Mouse (Mus musculus) stomach, postnatal 0 days (tissue): Measurements from ENCODE around the gene Uvrag. TPM values are rescaled to one million over a fixed set of nuclear protein-coding genes. Genes with fewer than 3 reads are reported as not detected.

Source experiments
- ATAC-seq: fragments of 200-750 bp; cut with Nextera tagmentation; 2 replicates; pipeline ENCODE4 v1.8.0; 2017; ENCODE audit not compliant: low FRiP score, low TSS enrichment
- DNase-seq: peaks from one replicate; pipeline ENCODE4 v3.0.0-alpha.2; 2016; ENCODE audit warnings: low spot score
- H3K27ac ChIP-seq: fragments of 300-500 bp; sonication (generic); replicated peaks from 2 replicates; pipeline ENCODE4 v1.5.1; 2014; ENCODE audit warnings: mild to moderate bottlenecking, control low read depth
- H3K27me3 ChIP-seq: fragments of 300-500 bp; sonication (generic); 2 replicates; pipeline ENCODE4 v1.6.1; 2014; ENCODE audit warnings: low read length; ENCODE audit not compliant: control insufficient read depth, insufficient read depth
- H3K36me3 ChIP-seq: fragments of 300-500 bp; sonication (generic); 2 replicates; pipeline ENCODE4 v1.6.1; 2014; ENCODE audit warnings: low read length, mixed read lengths; ENCODE audit not compliant: control insufficient read depth, insufficient read depth
- H3K4me1 ChIP-seq: fragments of 300-500 bp; sonication (generic); replicated peaks from 2 replicates; pipeline ENCODE4 v1.6.1; 2014; ENCODE audit warnings: antibody characterized with exemption; ENCODE audit not compliant: control insufficient read depth, insufficient read depth
- H3K4me2 ChIP-seq: fragments of 300-500 bp; sonication (generic); replicated peaks from 2 replicates; pipeline ENCODE4 v1.6.1; 2014; ENCODE audit warnings: low read depth, mild to moderate bottlenecking, control low read depth, moderate library complexity
- H3K4me3 ChIP-seq: fragments of 300-500 bp; sonication (generic); 2 replicates; pipeline ENCODE4 v1.5.1; 2014; ENCODE audit warnings: low read depth, low read length, control low read depth
- H3K9ac ChIP-seq: fragments of 300-500 bp; sonication (generic); 2 replicates; pipeline ENCODE4 v1.6.1; 2014; ENCODE audit warnings: mild to moderate bottlenecking, low read length, control low read depth, mixed read lengths
- H3K9me3 ChIP-seq: fragments of 300-500 bp; sonication (generic); 2 replicates; pipeline ENCODE4 v1.6.1; 2016; ENCODE audit warnings: low read length; ENCODE audit not compliant: control insufficient read depth
- CTCF ChIP-seq: IDR thresholded peaks from 2 replicates; pipeline ENCODE4 v1.5.1; 2016; ENCODE audit warnings: antibody characterized with exemption, low read depth, mild to moderate bottlenecking, moderate library complexity
- EP300 ChIP-seq: optimal IDR thresholded peaks from 2 replicates; pipeline ENCODE3; 2016; ENCODE audit warnings: antibody characterized with exemption
- WGBS: fragments of 180-500 bp; shearing (Covaris S2); extraction: QIAGEN DNeasy Blood & Tissue Kit; methylation state at CpG from one replicate; pipeline ENCODE4 v1.1.7; 2014; 5-methylcytosine and 5-hydroxymethylcytosine counted together
- polyA plus RNA-seq: library from polyadenylated mRNA; unstranded; fragments of >200 nt; fragmentation: Nextera tagmentation; extraction: Ambion mirVana; gene quantifications from 2 replicates; pipeline ENCODE4 v1.2.1, GENCODE M21; 2015

Uvrag gene
- 9.8 and 10.7 TPM in 2 replicates for polyA plus RNA-seq

- H3K4me3 ChIP-seq = peak within 1 kb of the TSS; percentile 97
- peak within 1 kb of the TSS; percentile 95 for H3K27ac ChIP-seq
- H3K4me1 ChIP-seq = peaks cover 4% of the 10 kb centered on the region; the same call in 1 of the 2 replicates
- H3K27me3 ChIP-seq = no peaks in the 10 kb centered on the region
- ATAC-seq (peak; percentile 98), DNase-seq (peak; percentile 99)
- no peak for TF ChIP-seq EP300
- no peak for TF ChIP-seq CTCF
- no peaks in the 10 kb centered on the region for H3K36me3 ChIP-seq
- peak within 1 kb of the TSS; percentile 69 for H3K4me2 ChIP-seq
- H3K9me3 ChIP-seq = no peaks in the 10 kb centered on the region
- WGBS = under 1% methylated on average over 51 of the region's 51 CpGs
- peak within 1 kb of the TSS; percentile 94 for H3K9ac ChIP-seq
Measured at GRCm38 (mm10) chr7:99140984-99141918, at the start of gene Uvrag. Gene Uvrag (minus strand): TSS chr7:99141141.

DNA sequence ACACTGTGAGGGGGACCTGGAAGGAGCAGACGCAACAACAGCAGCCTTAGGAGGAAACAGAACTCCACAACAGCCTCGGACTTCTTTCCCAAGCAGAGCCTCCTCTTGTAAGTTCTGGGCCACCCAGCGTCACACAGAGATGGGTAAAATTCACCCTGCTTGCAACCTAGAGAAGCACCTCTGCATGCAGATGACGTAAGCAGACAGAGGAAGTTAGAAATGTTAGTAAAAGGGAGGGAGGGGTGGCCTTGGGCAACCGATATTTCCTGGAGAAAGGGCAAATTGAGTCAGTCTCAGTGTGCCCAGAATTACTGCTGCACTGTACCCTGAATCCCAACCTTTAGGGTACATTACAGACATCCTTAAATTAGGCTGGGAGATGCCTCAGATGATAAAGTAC is 48.9 kb upstream of the Uvrag start:
- TF ChIP-seq CTCF = no peak
- TF ChIP-seq EP300 = no peak
- Histone ChIP-seq H3K4me3 (no peak overlapping the region), H3K9me3 (no peaks in the 10 kb centered on the region), H3K27ac (no peak overlapping the region), H3K36me3 (no peaks in the 10 kb centered on the region), H3K4me2 (no peak overlapping the region), H3K4me1 (no peaks in the 10 kb centered on the region), H3K9ac (no peak overlapping the region), H3K27me3 (no peaks in the 10 kb centered on the region)
- WGBS = 75% methylated on average over 5 of the region's 5 CpGs
- DNase-seq = no peak
- ATAC-seq = no peak

DNA sequence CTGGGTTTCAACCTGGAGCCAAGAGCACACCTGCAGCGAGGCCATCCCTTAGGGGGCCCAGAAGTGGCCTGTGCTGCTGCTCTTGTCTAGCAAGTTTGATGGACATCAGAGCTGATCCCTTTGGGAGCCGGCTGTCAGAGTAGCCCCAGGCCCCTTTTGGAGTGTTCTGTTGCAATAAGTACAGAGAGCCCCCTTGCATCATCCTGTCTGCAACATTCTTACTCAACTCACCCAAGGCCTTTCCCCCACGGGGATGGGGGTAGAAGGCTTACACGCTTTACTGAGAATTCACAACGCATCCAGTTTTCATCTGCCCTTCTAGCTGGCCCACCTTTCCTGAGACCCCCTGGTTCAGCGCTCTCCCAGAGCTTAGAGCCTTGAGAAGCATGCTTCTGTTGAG is 47.7 kb upstream of the Uvrag start:
- Histone ChIP-seq H3K4me1 (no peaks in the 10 kb centered on the region), H3K9ac (no peak overlapping the region), H3K9me3 (no peaks in the 10 kb centered on the region), H3K27ac (no peak overlapping the region), H3K36me3 (no peaks in the 10 kb centered on the region), H3K27me3 (no peaks in the 10 kb centered on the region), H3K4me3 (no peak overlapping the region), H3K4me2 (no peak overlapping the region)
- no peak for TF ChIP-seq CTCF
- TF ChIP-seq EP300 = no peak
- ATAC-seq (no peak), DNase-seq (no peak)
- WGBS = 80% methylated on average over 6 of the region's 6 CpGs

DNA sequence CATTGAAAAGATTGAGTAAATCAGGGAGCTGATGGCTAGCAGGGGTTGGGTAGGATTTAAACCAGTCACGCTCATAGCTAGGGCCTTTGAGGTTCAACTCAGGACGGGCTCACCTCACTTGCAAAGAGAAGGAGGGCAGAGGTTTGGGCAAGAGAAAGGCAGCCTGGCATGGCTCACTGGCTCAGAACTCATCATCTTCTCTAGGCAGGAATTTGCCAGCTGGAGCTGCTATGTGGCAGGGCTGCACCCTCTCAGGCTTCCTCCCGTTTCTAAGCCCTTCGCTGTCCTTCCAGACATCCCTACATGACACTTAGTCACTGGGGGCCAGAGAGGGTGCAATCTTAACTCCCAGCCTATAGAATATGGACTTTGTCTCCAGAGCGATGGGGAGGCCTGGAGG is 46.5 kb upstream of the Uvrag start:
- Histone ChIP-seq H3K4me2 (no peak overlapping the region), H3K9me3 (no peaks in the 10 kb centered on the region), H3K4me1 (no peaks in the 10 kb centered on the region), H3K27me3 (no peaks in the 10 kb centered on the region), H3K36me3 (no peaks in the 10 kb centered on the region), H3K27ac (no peak overlapping the region), H3K4me3 (no peak overlapping the region), H3K9ac (no peak overlapping the region)
- DNase-seq (peak; percentile 7), ATAC-seq (no peak)
- TF ChIP-seq EP300 (no peak), CTCF (no peak)
- WGBS = 90% methylated on average over 5 of the region's 5 CpGs

DNA sequence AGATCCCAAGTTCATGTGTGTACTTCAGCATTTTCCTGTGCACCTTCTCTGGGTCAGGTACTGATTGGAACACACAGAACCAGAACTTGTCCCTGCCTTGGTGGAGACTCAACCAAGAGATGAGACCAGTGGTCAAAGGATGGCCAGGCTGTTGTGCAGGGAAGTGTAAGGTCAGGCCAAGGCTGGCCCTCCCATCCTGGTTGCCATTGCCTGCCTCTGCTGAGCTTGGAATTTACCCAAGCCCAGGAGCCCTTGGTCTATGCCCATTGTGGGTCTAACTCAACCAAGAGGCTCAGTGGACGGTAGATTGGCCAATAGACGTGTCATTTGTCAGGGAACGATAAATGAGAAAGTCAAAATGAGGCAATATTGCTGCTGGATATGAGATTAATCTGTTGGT is 44.5 kb upstream of the Uvrag start:
- Histone ChIP-seq H3K27ac (no peak overlapping the region), H3K9ac (no peak overlapping the region), H3K9me3 (no peaks in the 10 kb centered on the region), H3K4me1 (no peaks in the 10 kb centered on the region), H3K36me3 (no peaks in the 10 kb centered on the region), H3K4me2 (no peak overlapping the region), H3K4me3 (no peak overlapping the region), H3K27me3 (no peaks in the 10 kb centered on the region)
- DNase-seq (no peak), ATAC-seq (no peak)
- 85% methylated on average over 3 of the region's 3 CpGs for WGBS
- TF ChIP-seq CTCF (no peak), EP300 (no peak)

GRCm38 (mm10) chr7:99183751-99184150 is 42.8 kb upstream of the Uvrag start:
- ATAC-seq = no peak
- no peak overlapping the region for H3K4me2 ChIP-seq
- no peak for DNase-seq
- H3K27me3 ChIP-seq = no peaks in the 10 kb centered on the region
- TF ChIP-seq EP300 (no peak), CTCF (no peak)
- whole genome bisulfite sequencing = 69% methylated on average over 6 of the region's 6 CpGs
- no peak overlapping the region for H3K4me3 ChIP-seq
- H3K36me3 ChIP-seq = no peaks in the 10 kb centered on the region
- H3K4me1 ChIP-seq = no peaks in the 10 kb centered on the region
- no peak overlapping the region for H3K27ac ChIP-seq
- H3K9ac ChIP-seq = no peak overlapping the region
- H3K9me3 ChIP-seq = no peaks in the 10 kb centered on the region
